Mouse (Mus musculus): ENCODE data around the gene Depdc7. TPM values are rescaled to one million over a fixed set of nuclear protein-coding genes. Genes with fewer than 3 reads are reported as not detected.

Depdc7 gene
- 1.9 and 2.3 TPM in 2 replicates for total RNA-seq (2014; rRNA removed)
- 0.90 and 1.5 TPM in 2 replicates for polyA plus RNA-seq (2015; fragmentation: Nextera tagmentation; extraction: Ambion mirVana)

- DNase-seq (ENCODE audit: low spot score), result peak; percentile 68
- peak within 1 kb of the TSS; percentile 70 for H3K4me3 ChIP-seq (ENCODE audit: low read depth, low read length)
- under 1% methylated on average over 30 of the region's 31 CpGs for WGBS
- H3K27ac ChIP-seq (ENCODE audit: low read depth, low read length), result no peak within 1 kb of the TSS
- peak; percentile 81; the same call in 1 of the 2 replicates for ATAC-seq (ENCODE audit: low FRiP score)
- H3K27me3 ChIP-seq (ENCODE audit: insufficient read depth, low read length), result peaks cover 8% of the 10 kb centered on the region; the same call in 1 of the 2 replicates
- peak within 1 kb of the TSS; percentile 54 for H3K9ac ChIP-seq (replicated peaks; ENCODE audit: low read length, poor library complexity, severe bottlenecking)
- peak within 1 kb of the TSS; percentile 99 for H3K4me2 ChIP-seq (ENCODE audit: low read depth, low read length, poor library complexity, severe bottlenecking)
- peaks cover 5% of the 10 kb centered on the region; the same call in 1 of the 2 replicates for H3K4me1 ChIP-seq (ENCODE audit: insufficient read depth, low read length)
- TF ChIP-seq CTCF (IDR thresholded peaks at IDR 0.05), result no peak
- H3K36me3 ChIP-seq (ENCODE audit: insufficient read depth, low read length), result no peaks in the 10 kb centered on the region
- no peaks in the 10 kb centered on the region for H3K9me3 ChIP-seq (ENCODE audit: low read length)
Observed at GRCm38 (mm10) chr2:104742741-104743064, at the start of gene Depdc7. Depdc7 (minus strand) TSS chr2:104742878.

GRCm38 (mm10) chr2:104774763-104775162 lies 32.1 kb upstream of the Depdc7 start:
- H3K4me2 ChIP-seq (ENCODE audit: low read depth, low read length, poor library complexity, severe bottlenecking), result no peak overlapping the region
- no peak for ATAC-seq (ENCODE audit: low FRiP score)
- H3K36me3 ChIP-seq (ENCODE audit: insufficient read depth, low read length), result peaks cover 24% of the 10 kb centered on the region
- no peak overlapping the region for H3K9ac ChIP-seq (replicated peaks; ENCODE audit: low read length, poor library complexity, severe bottlenecking)
- 87% methylated on average over 1 of the region's 1 CpGs for WGBS
- no peaks in the 10 kb centered on the region for H3K4me1 ChIP-seq (ENCODE audit: insufficient read depth, low read length)
- H3K27me3 ChIP-seq (ENCODE audit: insufficient read depth, low read length), result no peaks in the 10 kb centered on the region
- H3K27ac ChIP-seq (ENCODE audit: low read depth, low read length), result no peak overlapping the region
- no peak overlapping the region for H3K4me3 ChIP-seq (ENCODE audit: low read depth, low read length)
- peak; percentile 46 for DNase-seq (ENCODE audit: low spot score)
- TF ChIP-seq CTCF (IDR thresholded peaks at IDR 0.05), result peak; percentile 81
- H3K9me3 ChIP-seq (ENCODE audit: low read length), result no peaks in the 10 kb centered on the region

GRCm38 (mm10) chr2:104768697-104769096 lies 26.0 kb upstream of the Depdc7 start:
- H3K4me3 ChIP-seq (ENCODE audit: low read depth, low read length), result no peak overlapping the region
- no peak overlapping the region for H3K4me2 ChIP-seq (ENCODE audit: low read depth, low read length, poor library complexity, severe bottlenecking)
- ATAC-seq (ENCODE audit: low FRiP score) (no peak), DNase-seq (ENCODE audit: low spot score) (no peak)
- 91% methylated on average over 1 of the region's 1 CpGs for WGBS
- TF ChIP-seq CTCF (IDR thresholded peaks at IDR 0.05), result no peak
- H3K9ac ChIP-seq (replicated peaks; ENCODE audit: low read length, poor library complexity, severe bottlenecking), result no peak overlapping the region
- no peak overlapping the region for H3K27ac ChIP-seq (ENCODE audit: low read depth, low read length)
- no peaks in the 10 kb centered on the region for H3K9me3 ChIP-seq (ENCODE audit: low read length)
- peaks cover 18% of the 10 kb centered on the region for H3K36me3 ChIP-seq (ENCODE audit: insufficient read depth, low read length)
- H3K4me1 ChIP-seq (ENCODE audit: insufficient read depth, low read length), result no peaks in the 10 kb centered on the region
- no peaks in the 10 kb centered on the region for H3K27me3 ChIP-seq (ENCODE audit: insufficient read depth, low read length)

GRCm38 (mm10) chr2:104764018-104764417 lies 21.3 kb upstream of the Depdc7 start:
- H3K4me3 ChIP-seq (ENCODE audit: low read depth, low read length), result no peak overlapping the region
- H3K9ac ChIP-seq (replicated peaks; ENCODE audit: low read length, poor library complexity, severe bottlenecking), result no peak overlapping the region
- no peak for ATAC-seq (ENCODE audit: low FRiP score)
- H3K4me1 ChIP-seq (ENCODE audit: insufficient read depth, low read length), result no peaks in the 10 kb centered on the region
- no peaks in the 10 kb centered on the region for H3K27me3 ChIP-seq (ENCODE audit: insufficient read depth, low read length)
- TF ChIP-seq CTCF (IDR thresholded peaks at IDR 0.05), result no peak
- no peak for DNase-seq (ENCODE audit: low spot score)
- 90% methylated on average over 4 of the region's 4 CpGs for whole genome bisulfite sequencing
- H3K36me3 ChIP-seq (ENCODE audit: insufficient read depth, low read length), result peaks cover 8% of the 10 kb centered on the region
- H3K9me3 ChIP-seq (ENCODE audit: low read length), result no peaks in the 10 kb centered on the region
- H3K4me2 ChIP-seq (ENCODE audit: low read depth, low read length, poor library complexity, severe bottlenecking), result no peak overlapping the region
- H3K27ac ChIP-seq (ENCODE audit: low read depth, low read length), result no peak overlapping the region

DNA sequence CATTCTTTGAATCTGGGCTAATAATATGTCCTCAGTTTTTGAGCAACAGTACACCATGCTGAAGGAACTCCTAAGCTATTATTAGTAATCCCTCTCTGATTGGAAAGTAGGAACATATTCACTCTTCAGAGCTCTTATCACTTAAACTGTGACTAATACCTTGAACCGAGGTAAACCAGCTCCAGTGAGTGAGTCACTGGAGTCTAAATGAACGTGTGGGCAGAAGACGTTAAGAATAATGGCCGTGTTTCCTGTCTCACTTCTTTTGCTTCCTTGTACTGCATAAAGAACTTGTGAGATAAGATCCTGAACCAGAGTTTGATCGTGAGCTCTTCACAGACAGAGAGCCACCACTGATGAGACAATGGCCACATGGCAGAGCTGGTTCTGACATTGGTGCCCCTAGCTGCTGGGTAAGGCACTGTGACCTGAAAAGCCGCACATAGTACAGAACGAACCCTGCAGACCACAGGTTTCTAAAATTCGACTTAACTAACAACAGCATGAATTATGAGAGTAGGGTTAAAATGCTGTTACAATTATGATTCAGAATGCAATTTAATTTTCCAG lies 20.5 kb upstream of the Depdc7 start:
- Histone ChIP-seq H3K36me3 (ENCODE audit: insufficient read depth, low read length) (peaks cover 8% of the 10 kb centered on the region), H3K4me1 (ENCODE audit: insufficient read depth, low read length) (no peaks in the 10 kb centered on the region), H3K27ac (ENCODE audit: low read depth, low read length) (no peak overlapping the region), H3K4me2 (ENCODE audit: low read depth, low read length, poor library complexity, severe bottlenecking) (no peak overlapping the region), H3K4me3 (ENCODE audit: low read depth, low read length) (no peak overlapping the region), H3K27me3 (ENCODE audit: insufficient read depth, low read length) (no peaks in the 10 kb centered on the region), H3K9me3 (ENCODE audit: low read length) (no peaks in the 10 kb centered on the region), H3K9ac (replicated peaks; ENCODE audit: low read length, poor library complexity, severe bottlenecking) (no peak overlapping the region)
- no peak for TF ChIP-seq CTCF (IDR thresholded peaks at IDR 0.05)
- DNase-seq (ENCODE audit: low spot score), result no peak
- no peak for ATAC-seq (ENCODE audit: low FRiP score)
- 86% methylated on average over 8 of the region's 8 CpGs for WGBS

- H3K4me2 ChIP-seq (ENCODE audit: low read depth, low read length, poor library complexity, severe bottlenecking), result no peak overlapping the region
- peak; percentile 47 for TF ChIP-seq CTCF (IDR thresholded peaks at IDR 0.05)
- H3K9ac ChIP-seq (replicated peaks; ENCODE audit: low read length, poor library complexity, severe bottlenecking), result no peak overlapping the region
- H3K36me3 ChIP-seq (ENCODE audit: insufficient read depth, low read length), result no peaks in the 10 kb centered on the region
- H3K4me3 ChIP-seq (ENCODE audit: low read depth, low read length), result no peak overlapping the region
- H3K27me3 ChIP-seq (ENCODE audit: insufficient read depth, low read length), result no peaks in the 10 kb centered on the region
- ATAC-seq (ENCODE audit: low FRiP score), result no peak
- H3K4me1 ChIP-seq (ENCODE audit: insufficient read depth, low read length), result no peaks in the 10 kb centered on the region
- no peak overlapping the region for H3K27ac ChIP-seq (ENCODE audit: low read depth, low read length)
- peak; percentile 35 for DNase-seq (ENCODE audit: low spot score)
- WGBS, result 65% methylated on average over 3 of the region's 3 CpGs
- H3K9me3 ChIP-seq (ENCODE audit: low read length), result no peaks in the 10 kb centered on the region
Observed at GRCm38 (mm10) chr2:104750611-104751010, 7.9 kb upstream of the Depdc7 start.

All from midbrain, postnatal 0 days (tissue).